ENCODE assay signal across 10 mouse cellular contexts in the genomic region with DNA sequence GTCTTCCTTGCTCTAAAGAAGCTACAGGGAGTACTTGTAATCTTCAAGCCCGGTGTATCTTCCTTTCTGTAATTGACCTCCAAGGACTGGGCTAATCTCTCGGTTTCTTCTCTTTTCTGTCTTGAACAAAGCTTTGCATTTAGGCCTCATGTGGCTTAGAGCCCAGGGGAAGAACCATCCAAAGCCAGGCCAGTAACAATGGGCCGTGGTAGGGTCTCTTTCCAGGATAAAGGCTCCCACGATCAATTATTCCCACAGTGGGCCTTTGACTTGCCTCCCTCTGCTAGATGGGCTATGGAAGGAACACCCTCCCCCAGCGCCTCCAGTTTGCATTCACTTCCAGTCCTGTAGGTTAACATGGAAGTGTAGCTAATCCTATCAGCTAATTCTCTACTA.
A peak's percentile ranks its signal among the peaks of the same experiment; 100 is the strongest.
DNase-seq lines count a peak whose midpoint lies in the region; ATAC-seq and TF ChIP-seq lines count a peak whose summit lies in the region.
"Had no signal": no experiment of that assay in that cellular context is flagged by ENCODE, and none has a peak within 500 bp of the region (broad histone marks: within the 10 kb centered on the region; RNA-seq: fewer than 3 reads in every experiment).

No protein-coding gene starts in this region.

- ATAC-seq in heart, postnatal 0 days (ENCODE audit: insufficient read depth, low read depth): no peak
- ATAC-seq in limb, embryonic 13.5 days (ENCODE audit: low FRiP score, low read depth): no peak
- no peak for ATAC-seq in stomach, postnatal 0 days (ENCODE audit: low FRiP score, low TSS enrichment)

- no peak overlapping the region for H3K9ac ChIP-seq in heart, postnatal 0 days (replicated peaks; ENCODE audit: low read depth, low read length)
- no peak overlapping the region for H3K9ac ChIP-seq in limb, embryonic 13.5 days
- H3K9ac ChIP-seq in stomach, postnatal 0 days (ENCODE audit: low read length): no peak overlapping the region

- TF ChIP-seq EP300 in heart, postnatal 0 days (IDR thresholded peaks at IDR 0.05; ENCODE audit: low read depth): no peak
- no peak for TF ChIP-seq EP300 in stomach, postnatal 0 days (optimal IDR thresholded peaks at IDR 0.05)

- H3K27me3 ChIP-seq in heart, postnatal 0 days (ENCODE audit: control insufficient read depth, insufficient read depth, low read length): no peaks in the 10 kb centered on the region
- no peaks in the 10 kb centered on the region for H3K27me3 ChIP-seq in limb, embryonic 13.5 days
- H3K27me3 ChIP-seq in stomach, postnatal 0 days (ENCODE audit: control insufficient read depth, insufficient read depth, low read length): no peaks in the 10 kb centered on the region

- no peak overlapping the region for H3K4me2 ChIP-seq in heart, postnatal 0 days (ENCODE audit: low read depth, low read length)
- no peak overlapping the region for H3K4me2 ChIP-seq in limb, embryonic 13.5 days (replicated peaks)
- no peak overlapping the region for H3K4me2 ChIP-seq in stomach, postnatal 0 days (replicated peaks; ENCODE audit: low read depth)

- H3K4me3 ChIP-seq in heart, postnatal 0 days (ENCODE audit: low read depth, low read length): no peak overlapping the region
- no peak overlapping the region for H3K4me3 ChIP-seq in limb, embryonic 13.5 days
- H3K4me3 ChIP-seq in stomach, postnatal 0 days (ENCODE audit: low read depth, low read length): no peak overlapping the region
- H3K4me3 ChIP-seq: left cerebral cortex, adult 2 months had no signal

- no peaks in the 10 kb centered on the region for H3K36me3 ChIP-seq in heart, postnatal 0 days (replicated peaks; ENCODE audit: control insufficient read depth, insufficient read depth, low read length)
- H3K36me3 ChIP-seq in limb, embryonic 13.5 days: no peaks in the 10 kb centered on the region
- no peaks in the 10 kb centered on the region for H3K36me3 ChIP-seq in stomach, postnatal 0 days (ENCODE audit: control insufficient read depth, insufficient read depth, low read length)

- H3K4me1 ChIP-seq in heart, postnatal 0 days (ENCODE audit: control insufficient read depth, insufficient read depth): no peaks in the 10 kb centered on the region
- peaks cover 43% of the 10 kb centered on the region for H3K4me1 ChIP-seq in limb, embryonic 13.5 days
- no peaks in the 10 kb centered on the region for H3K4me1 ChIP-seq in stomach, postnatal 0 days (replicated peaks; ENCODE audit: control insufficient read depth, insufficient read depth)

- peak overlapping the region; percentile 65 for H3K27ac ChIP-seq in heart, postnatal 0 days (ENCODE audit: low read depth)
- H3K27ac ChIP-seq in limb, embryonic 13.5 days: peak overlapping the region; percentile 77; the same call in 1 of the 2 replicates
- H3K27ac ChIP-seq in stomach, postnatal 0 days (replicated peaks): peak overlapping the region; percentile 24; the same call in 1 of the 2 replicates
- H3K27ac ChIP-seq: left cerebral cortex, adult 2 months had no signal

- DNase-seq in heart, postnatal 0 days (ENCODE audit: low spot score): no peak
- no peak for DNase-seq in heart, postnatal 4 days
- peak; percentile 46 for DNase-seq in retina, postnatal 1 day
- DNase-seq in retina, embryonic 14.5 days (ENCODE audit: low spot score): no peak
- DNase-seq in stomach, postnatal 0 days (ENCODE audit: low spot score): no peak
- DNase-seq in adrenal gland, adult (ENCODE audit: inconsistent age in 2 of 2, low spot score in 1 of 2): no peak
- DNase-seq in frontal cortex, postnatal 25 days (ENCODE audit: low spot score in 2 of 2): no peak
- DNase-seq: cerebellum, adult 8-10 months had no signal

- WGBS in heart, postnatal 0 days: 60% methylated on average over 5 of the region's 5 CpGs
- WGBS in limb, embryonic 13.5 days: 82% methylated on average over 5 of the region's 5 CpGs
- WGBS in stomach, postnatal 0 days: 69% methylated on average over 5 of the region's 5 CpGs

- H3K9me3 ChIP-seq in heart, postnatal 0 days (replicated peaks; ENCODE audit: control insufficient read depth, low read length): no peaks in the 10 kb centered on the region
- no peaks in the 10 kb centered on the region for H3K9me3 ChIP-seq in limb, embryonic 13.5 days
- H3K9me3 ChIP-seq in stomach, postnatal 0 days (ENCODE audit: control insufficient read depth, low read length): no peaks in the 10 kb centered on the region

- no peak for TF ChIP-seq CTCF in heart, postnatal 0 days (IDR thresholded peaks at IDR 0.05; ENCODE audit: low read depth)
- TF ChIP-seq CTCF in stomach, postnatal 0 days (IDR thresholded peaks at IDR 0.05; ENCODE audit: low read depth): no peak

Comparison
In these comparisons a context has a peak if more than half of its experiments do, and no peak if none do; other contexts are left out.
1. H3K27ac ChIP-seq: peak in every context shown above with its lines; median percentile 77 in limb, embryonic 13.5 days; 65 in heart, postnatal 0 days; 24 in stomach, postnatal 0 days.